Mouse (Mus musculus) bone marrow, adult 2 months (tissue): ENCODE measurements around the gene Tmem270.

ENCODE experiments used
- CTCF ChIP-seq: fragments of 200-500 bp; IDR thresholded peaks from 2 replicates; pipeline ENCODE4 v1.5.1; 2011; ENCODE audit warnings: low read length, control low read depth; ENCODE audit not compliant: control insufficient read depth, insufficient read depth
- POLR2A ChIP-seq: fragments of 200-500 bp; IDR thresholded peaks from 2 replicates; pipeline ENCODE4 v1.6.1; 2011; ENCODE audit warnings: low read depth, mild to moderate bottlenecking, control low read depth, low read length, borderline replicate concordance; ENCODE audit not compliant: control insufficient read depth

GRCm38 (mm10) chr5:134951053-134951884, 44.7 kb upstream of the Tmem270 start:
- TF ChIP-seq CTCF (no peak), POLR2A (no peak)
